Mouse (Mus musculus): Measurements from ENCODE around the gene Apoc4.

Gene Apoc4

DNA sequence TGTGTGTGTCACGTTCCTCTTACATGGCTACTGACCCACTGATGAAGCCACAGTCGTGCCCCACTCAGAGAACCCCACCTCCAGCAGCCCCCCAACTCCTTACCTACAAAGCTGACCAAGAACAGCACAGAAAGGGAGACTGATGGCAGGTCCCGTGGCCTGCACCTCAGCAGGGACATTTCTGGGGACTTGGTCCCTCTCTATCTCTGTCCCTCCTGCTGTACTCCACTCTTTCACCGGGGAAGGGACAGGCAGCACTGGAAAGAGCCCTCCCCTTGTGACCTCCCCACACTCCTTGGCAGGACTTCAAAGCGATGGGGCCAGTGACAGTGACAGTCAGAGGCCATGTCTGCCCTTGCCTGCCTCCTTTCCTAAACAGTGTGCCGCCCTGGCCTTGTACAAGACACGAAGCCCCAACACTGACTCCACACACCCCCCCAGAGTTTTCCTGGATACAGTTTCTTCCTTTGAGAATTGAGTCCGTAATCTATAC, at the start of gene Apoc4, which contains the start of gene Gm44805:
Gene Apoc4 (minus strand): TSS at position 278 of the 493 bp plus-strand sequence.
Gene Gm44805 (minus strand): TSS at position 222 of the 493 bp plus-strand sequence.
- no peak for DNase-seq (ENCODE audit: low read depth, low spot score)

DNA sequence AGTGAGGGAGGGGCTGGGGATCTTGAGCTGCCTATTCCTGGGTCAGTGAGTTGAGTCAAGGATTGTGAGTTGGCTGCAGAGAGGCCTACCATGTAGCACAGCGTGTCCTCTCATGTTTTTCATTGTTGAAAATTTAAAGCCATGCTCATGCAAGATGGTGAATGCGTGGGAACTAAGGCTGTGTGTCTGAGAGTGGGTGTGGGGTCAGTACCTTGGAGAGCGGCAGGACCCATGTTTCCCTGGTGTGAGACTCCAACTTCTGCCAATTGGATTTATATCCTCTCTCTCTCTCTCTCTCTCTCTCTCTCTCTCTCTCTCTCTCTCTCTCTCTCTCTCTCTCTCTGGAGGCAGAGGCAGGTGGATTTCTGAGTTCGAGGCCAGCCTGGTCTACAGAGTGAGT, 45.3 kb upstream of the Apoc4 start:
- no peak for DNase-seq (ENCODE audit: low read depth, low spot score)

DNA sequence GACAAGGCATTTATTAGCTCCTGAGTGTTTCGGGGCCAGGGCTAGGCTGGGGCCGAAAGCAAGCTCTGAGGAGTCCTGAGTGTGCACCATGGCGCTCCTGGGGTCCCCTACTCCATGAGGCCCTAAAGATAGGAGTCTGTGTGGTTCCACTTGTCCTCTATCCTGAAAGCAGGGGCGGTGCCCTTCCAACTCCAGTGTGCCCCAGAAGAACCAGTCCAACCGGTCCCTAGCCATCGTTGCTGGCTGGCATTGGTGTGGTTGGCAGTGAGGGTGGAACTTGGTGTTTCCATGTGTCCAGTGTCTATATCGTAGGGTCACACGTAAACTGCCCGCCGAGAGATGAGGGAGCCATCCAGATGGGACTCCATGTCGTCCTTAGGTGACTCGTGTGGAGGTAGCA, 42.9 kb upstream of the Apoc4 start:
- DNase-seq (ENCODE audit: low read depth, low spot score): no peak

DNA sequence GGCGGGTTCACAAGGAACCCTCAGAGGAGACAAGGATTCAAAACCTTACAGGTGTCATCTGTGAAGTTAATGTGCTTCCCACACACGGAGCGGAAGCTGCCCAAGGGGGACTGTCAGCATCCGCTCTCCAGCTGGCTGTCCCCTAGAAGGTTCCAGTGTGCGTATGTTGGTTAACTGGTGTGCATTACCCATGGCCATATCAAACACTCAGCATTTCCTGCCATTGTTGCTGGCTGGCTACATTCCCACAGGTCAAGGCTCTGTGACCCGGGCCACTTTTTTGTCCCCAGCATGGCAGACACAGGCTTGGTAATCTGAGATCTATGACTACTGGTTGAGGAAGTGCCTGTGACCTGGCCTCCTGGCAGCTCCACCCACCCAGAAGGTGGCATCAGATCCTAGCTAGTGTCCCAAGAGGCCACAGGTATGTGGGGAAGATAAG, 41.5 kb upstream of the Apoc4 start:
- DNase-seq (ENCODE audit: low read depth, low spot score): no peak

DNA sequence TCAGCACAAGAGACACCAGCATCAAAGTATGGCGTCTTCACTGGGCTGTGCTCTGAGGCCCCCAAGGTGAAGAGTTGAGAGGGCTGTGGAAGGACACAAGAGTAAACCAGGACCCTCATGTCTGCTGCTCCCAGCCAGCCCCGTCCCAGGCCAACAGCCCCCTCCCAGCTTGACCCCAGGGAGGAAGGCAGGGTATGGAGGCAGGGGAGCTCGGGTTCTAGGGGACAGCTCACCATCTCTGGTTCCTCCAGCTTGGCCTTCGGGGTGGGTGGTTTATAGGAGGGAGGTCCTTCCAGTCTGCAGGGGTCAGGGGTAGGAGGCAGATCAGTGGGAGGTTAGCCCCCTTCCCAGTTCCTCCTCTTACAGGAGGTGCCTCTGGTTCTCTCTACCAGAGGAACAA, 37.9 kb upstream of the Apoc4 start:
- DNase-seq (ENCODE audit: low read depth, low spot score): no peak

GRCm38 (mm10) chr7:19718297-19718952, 37.1 kb upstream of the Apoc4 start:
- no peak for DNase-seq (ENCODE audit: low read depth, low spot score)

DNA sequence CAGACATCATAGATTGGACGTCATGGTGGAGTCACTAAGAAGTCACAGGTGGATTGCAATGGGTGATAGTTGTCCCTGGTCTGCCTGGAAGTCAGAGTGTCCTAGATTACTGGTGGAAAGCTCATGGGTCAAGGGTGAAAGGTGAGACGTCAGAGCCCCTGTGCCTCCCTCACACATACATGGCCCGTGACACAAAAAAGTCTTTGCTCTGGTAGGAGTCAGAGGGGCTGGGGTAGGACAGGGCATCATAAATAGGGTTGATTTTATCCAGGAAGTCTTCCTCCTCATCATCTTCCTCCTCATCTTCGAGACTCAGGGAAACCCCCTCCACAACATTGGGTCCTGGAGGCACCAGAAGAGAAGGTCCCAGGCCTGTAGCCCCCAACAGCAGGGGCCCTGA, 36.1 kb upstream of the Apoc4 start:
- DNase-seq (ENCODE audit: low read depth, low spot score): no peak

GRCm38 (mm10) chr7:19716822-19717221, 35.5 kb upstream of the Apoc4 start:
- no peak for DNase-seq (ENCODE audit: low read depth, low spot score)

DNA sequence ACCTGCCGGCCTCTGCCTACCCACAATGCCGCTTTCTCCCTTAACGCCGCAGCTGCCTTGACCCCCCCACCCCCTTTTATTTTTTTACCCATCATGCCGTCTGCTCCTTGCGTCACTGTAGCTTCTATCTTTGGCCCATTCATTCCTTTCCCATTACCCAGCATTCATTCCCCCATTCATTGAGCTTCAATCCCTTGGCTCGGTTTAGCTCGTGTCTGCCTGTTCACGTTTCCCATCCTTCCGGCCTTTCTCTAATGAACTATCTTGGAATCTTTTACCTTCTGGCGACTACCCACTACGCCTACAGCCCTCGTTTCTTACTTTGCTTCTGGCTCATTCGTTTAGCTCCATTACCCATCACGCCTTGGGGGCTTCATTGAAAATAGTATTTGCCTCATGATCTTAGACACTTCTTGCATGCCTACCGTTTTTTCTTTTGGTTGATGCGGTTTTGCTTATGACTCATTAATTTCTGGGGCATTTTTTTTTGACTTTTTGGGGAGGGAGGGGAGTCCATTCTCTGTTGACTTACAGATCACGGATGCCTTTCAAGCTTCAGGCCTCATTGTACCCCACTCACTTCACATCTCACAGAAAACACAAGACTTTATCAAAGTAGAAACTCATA, 34.9 kb upstream of the Apoc4 start:
- DNase-seq (ENCODE audit: low read depth, low spot score): peak; percentile 64

DNA sequence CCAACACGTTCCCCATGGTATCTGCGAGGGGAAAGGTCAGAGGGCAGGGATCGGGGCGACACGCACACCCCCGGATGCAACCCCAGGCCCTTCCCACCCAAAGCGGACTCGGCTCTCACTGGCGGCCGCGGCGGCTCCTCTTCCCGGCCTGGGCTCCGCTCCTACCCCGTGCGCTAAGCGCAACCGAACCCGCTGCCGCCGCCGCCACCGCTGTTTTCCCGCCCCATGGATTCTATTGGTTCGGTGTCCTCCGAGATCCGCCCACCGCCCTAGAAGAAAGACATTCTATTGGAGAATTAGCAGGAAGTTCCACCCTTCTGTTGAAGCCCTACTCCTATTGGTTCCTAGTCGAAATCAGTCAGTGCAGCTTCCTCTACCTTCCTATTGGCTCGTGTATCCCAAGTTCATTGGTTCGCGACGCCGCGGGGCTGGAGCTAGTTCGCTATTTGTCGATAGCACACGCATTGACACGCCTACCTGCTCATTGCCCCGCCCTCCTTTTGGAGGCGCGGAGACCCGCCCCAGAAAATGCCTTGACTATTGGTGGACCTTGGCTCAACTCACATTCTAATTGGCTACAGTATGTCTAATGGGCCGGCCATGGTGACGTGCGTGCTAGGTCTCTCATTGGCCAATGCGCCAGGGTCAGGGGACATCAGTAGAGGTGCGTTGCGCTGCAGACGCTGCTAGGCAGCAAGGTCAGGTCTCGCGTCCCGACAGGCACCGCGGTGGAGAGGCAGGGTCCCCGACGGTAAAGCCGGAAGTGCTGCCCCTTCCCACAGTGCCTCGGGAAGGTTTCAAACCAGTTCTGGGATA, 34.2 kb upstream of the Apoc4 start, which contains the start of gene Tomm40:
Gene Tomm40 (minus strand): TSS at position 200 of the 816 bp plus-strand sequence.
- peak; percentile 100 for DNase-seq (ENCODE audit: low read depth, low spot score)

- DNase-seq (ENCODE audit: low read depth, low spot score): no peak
Measured at GRCm38 (mm10) chr7:19714836-19715235, 33.6 kb upstream of the Apoc4 start.

GRCm38 (mm10) chr7:19713598-19713997, 32.3 kb upstream of the Apoc4 start:
- peak; percentile 6 for DNase-seq (ENCODE audit: low read depth, low spot score)

DNA sequence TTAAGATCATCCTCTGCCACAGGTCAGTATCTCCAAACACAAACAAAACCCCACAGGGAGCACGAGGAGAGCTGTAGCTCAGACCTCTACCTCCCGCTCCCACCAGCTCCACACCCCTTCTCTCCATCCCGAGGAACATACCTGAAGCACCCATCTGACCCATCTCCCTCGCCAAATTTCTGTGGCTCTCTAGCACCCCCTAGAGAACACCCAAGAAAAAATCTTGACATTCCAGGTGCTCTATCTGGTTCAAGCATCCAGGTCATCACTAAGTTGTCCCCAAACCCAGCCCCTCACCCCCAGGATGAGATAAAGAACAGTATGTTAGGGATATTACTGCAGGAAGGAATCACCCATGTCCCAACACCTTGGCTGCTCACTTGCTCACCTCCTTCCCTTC, 31.9 kb upstream of the Apoc4 start:
- DNase-seq (ENCODE audit: low read depth, low spot score): peak; percentile 63

DNA sequence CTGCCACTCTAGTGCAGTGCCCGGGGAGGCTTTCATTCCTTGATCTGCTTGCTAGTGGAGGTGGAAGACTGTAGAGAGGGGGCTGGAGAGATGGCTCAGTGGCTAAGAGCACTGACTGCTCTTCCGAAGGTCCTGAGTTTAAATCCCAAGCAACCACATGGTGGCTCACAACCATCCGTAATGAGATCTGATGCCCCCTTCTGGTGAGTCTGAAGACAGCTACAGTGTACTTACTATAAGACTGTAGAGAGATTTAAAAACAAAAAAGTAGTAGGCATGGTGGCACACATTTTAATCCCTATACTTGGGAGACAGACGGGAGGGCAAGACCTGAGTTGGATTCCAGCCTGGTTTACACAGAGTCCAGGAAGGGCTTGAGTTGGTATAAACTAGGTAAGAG, 31.1 kb upstream of the Apoc4 start:
- peak; percentile 20 for DNase-seq (ENCODE audit: low read depth, low spot score)

GRCm38 (mm10) chr7:19710650-19711049, 29.4 kb upstream of the Apoc4 start:
- DNase-seq (ENCODE audit: low read depth, low spot score): no peak

DNA sequence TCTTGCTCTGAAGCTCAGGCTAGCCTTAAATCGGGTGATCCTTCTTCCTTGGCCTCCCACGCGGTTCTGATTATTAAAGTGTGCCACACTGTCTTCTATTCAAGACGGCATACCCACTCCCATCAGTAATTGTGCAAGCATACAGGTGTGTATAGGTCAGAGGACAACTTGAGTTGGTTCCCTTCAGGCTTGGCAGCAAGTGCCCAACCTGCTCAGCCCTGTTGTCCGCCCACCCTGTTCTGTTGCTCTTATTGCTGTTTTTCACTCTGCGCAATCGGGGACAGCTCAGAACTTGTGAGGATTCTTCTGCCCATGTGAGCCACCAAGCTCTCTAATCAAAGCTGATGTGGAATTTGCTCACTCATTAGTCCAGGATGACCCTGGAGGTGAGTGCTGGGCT, 24.0 kb upstream of the Apoc4 start:
- DNase-seq (ENCODE audit: low read depth, low spot score): no peak

DNA sequence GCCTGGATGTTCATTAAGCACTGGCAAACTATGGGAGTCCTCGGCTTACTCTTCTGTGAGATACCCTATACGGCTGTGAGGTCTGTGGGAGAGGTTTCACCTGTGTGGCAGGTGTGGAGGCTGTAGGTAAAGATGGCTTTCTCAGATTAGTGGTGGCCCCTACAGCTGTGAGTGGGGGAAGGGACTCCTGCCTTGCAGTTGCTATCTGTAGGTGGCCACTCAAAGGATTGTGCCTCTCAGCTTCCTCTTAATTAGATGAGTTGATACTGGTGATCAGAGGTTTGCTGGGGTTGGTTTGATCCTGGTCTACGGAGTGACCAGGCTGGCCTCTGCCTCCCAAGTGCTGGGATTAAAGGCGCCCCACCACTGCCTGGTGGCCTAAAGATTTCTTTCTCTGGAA, 23.2 kb upstream of the Apoc4 start:
- DNase-seq (ENCODE audit: low read depth, low spot score): no peak

GRCm38 (mm10) chr7:19702859-19703555, 21.7 kb upstream of the Apoc4 start:
- no peak for DNase-seq (ENCODE audit: low read depth, low spot score)

DNA sequence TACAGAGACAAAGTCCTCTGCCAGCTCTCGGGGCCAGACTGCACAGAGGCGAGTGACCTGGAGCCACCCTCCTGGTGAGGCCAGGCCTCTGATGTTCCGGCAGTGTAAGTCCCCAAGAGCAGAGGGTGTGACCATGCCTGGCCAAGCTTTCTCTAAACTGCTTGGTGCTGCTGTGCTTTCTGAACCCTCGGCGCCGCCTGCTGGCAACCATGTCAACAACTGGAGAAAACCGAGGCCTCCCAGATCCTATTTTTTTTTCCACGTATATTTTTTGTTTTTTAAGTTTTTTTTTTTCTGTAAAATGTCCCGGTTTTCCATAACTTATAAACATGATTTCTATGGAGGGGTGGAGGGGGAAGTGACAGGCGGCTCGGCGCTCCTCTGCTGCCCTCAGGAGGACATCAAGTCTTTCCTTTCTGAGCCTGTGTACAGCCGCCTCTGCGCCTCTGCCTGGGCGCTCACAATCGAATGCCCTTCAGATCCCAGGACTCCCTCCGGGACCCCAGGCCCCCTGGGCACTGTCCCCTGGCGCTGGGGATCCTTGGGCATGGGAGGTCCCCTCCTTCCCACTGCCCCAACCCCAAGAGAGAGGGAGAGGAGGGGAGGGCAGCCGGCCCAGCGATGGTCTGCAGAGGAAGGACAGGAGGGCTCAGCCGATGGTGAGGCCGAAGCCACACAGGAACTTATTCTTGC, 19.9 kb upstream of the Apoc4 start:
- DNase-seq (ENCODE audit: low read depth, low spot score): peak; percentile 74

GRCm38 (mm10) chr7:19700299-19701068, 19.2 kb upstream of the Apoc4 start:
- DNase-seq (ENCODE audit: low read depth, low spot score): peak; percentile 43
